Mouse (Mus musculus): Measurements from ENCODE around the gene Cog4. TPM values are rescaled to one million over a fixed set of nuclear protein-coding genes. Genes with fewer than 3 reads are reported as not detected.
"Not testable (repeated sequence)": the region's sequence is repeated elsewhere in the genome, so short reads cannot be mapped to it uniquely, and the experiment has no call there.

The Cog4 gene
- polyA plus RNA-seq, 1 experiment from 2014 or later, result 83.8 TPM

GRCm38 (mm10) chr8:110842012-110842574 is 4.3 kb upstream of the Cog4 start:
- H3K4me2 ChIP-seq, result no peak overlapping the region

GRCm38 (mm10) chr8:110843207-110843606 is 3.2 kb upstream of the Cog4 start:
- Histone ChIP-seq H3K9me3 (no peaks in the 10 kb centered on the region), H3K4me3 (no peak overlapping the region), H3K4me2 (no peak overlapping the region), H3K9ac (no peak overlapping the region), H3K4me1 (peaks cover 22% of the 10 kb centered on the region), H3K27me3 (no peaks in the 10 kb centered on the region), H3K36me3 (peaks cover 61% of the 10 kb centered on the region), H3K27ac (no peak overlapping the region)
- ATAC-seq (ENCODE audit: insufficient number of reproducible peaks, insufficient read depth, low FRiP score, low TSS enrichment, low read depth), result no peak
- 54% methylated on average over 5 of the region's 5 CpGs for WGBS

More at GRCm38 (mm10) chr8:110842012-110842574, 4.3 kb upstream of the Cog4 start:
- no peak overlapping the region for H3K9ac ChIP-seq
- H3K27me3 ChIP-seq, result no peaks in the 10 kb centered on the region
- no peak overlapping the region for H3K27ac ChIP-seq
- H3K9me3 ChIP-seq, result no peaks in the 10 kb centered on the region
- no peak for ATAC-seq (ENCODE audit: insufficient number of reproducible peaks, insufficient read depth, low FRiP score, low TSS enrichment, low read depth)
- no peak overlapping the region for H3K4me3 ChIP-seq
- H3K36me3 ChIP-seq, result peaks cover 73% of the 10 kb centered on the region
- peaks cover 14% of the 10 kb centered on the region for H3K4me1 ChIP-seq
- 96% methylated on average over 3 of the region's 3 CpGs for WGBS

- ATAC-seq (ENCODE audit: insufficient number of reproducible peaks, insufficient read depth, low FRiP score, low TSS enrichment, low read depth), result no peak
- peak overlapping the region; percentile 87 for H3K4me3 ChIP-seq
- H3K9me3 ChIP-seq, result no peaks in the 10 kb centered on the region
- H3K9ac ChIP-seq, result peak overlapping the region; percentile 52; the same call in 1 of the 2 replicates
- H3K27me3 ChIP-seq, result no peaks in the 10 kb centered on the region
- peaks cover 48% of the 10 kb centered on the region for H3K36me3 ChIP-seq
- no peak overlapping the region for H3K27ac ChIP-seq
- peaks cover 23% of the 10 kb centered on the region for H3K4me1 ChIP-seq
- 73% methylated on average over 3 of the region's 3 CpGs for WGBS
- H3K4me2 ChIP-seq, result peak overlapping the region; percentile 70
Measured at GRCm38 (mm10) chr8:110844941-110845340, 1.5 kb upstream of the Cog4 start.

GRCm38 (mm10) chr8:110845821-110846404 is 487 bp upstream of the Cog4 start:
- H3K27ac ChIP-seq, result peak overlapping the region; percentile 82
- H3K9me3 ChIP-seq, result no peaks in the 10 kb centered on the region
- peaks cover 23% of the 10 kb centered on the region for H3K4me1 ChIP-seq
- H3K36me3 ChIP-seq, result peaks cover 48% of the 10 kb centered on the region
- 5% methylated on average over 17 of the region's 17 CpGs for WGBS
- peak overlapping the region; percentile 94 for H3K9ac ChIP-seq
- H3K4me3 ChIP-seq, result peak overlapping the region; percentile 87
- peak overlapping the region; percentile 70 for H3K4me2 ChIP-seq
- no peak for ATAC-seq (ENCODE audit: insufficient number of reproducible peaks, insufficient read depth, low FRiP score, low TSS enrichment, low read depth)
- no peaks in the 10 kb centered on the region for H3K27me3 ChIP-seq

GRCm38 (mm10) chr8:110847171-110847549 is 760 bp downstream of the Cog4 start:
- Histone ChIP-seq H3K4me2 (peak overlapping the region; percentile 70), H3K4me1 (peaks cover 23% of the 10 kb centered on the region), H3K9me3 (no peaks in the 10 kb centered on the region), H3K36me3 (peaks cover 50% of the 10 kb centered on the region), H3K9ac (peak overlapping the region; percentile 87), H3K27me3 (no peaks in the 10 kb centered on the region), H3K4me3 (peak overlapping the region; percentile 87), H3K27ac (peak overlapping the region; percentile 77; the same call in 1 of the 2 replicates)
- under 1% methylated on average over 13 of the region's 13 CpGs for WGBS
- no peak for ATAC-seq (ENCODE audit: insufficient number of reproducible peaks, insufficient read depth, low FRiP score, low TSS enrichment, low read depth)

GRCm38 (mm10) chr8:110847645-110848495 is 1.5 kb downstream of the Cog4 start:
- Histone ChIP-seq H3K9ac (peak overlapping the region; percentile 87), H3K36me3 (peaks cover 50% of the 10 kb centered on the region), H3K9me3 (no peaks in the 10 kb centered on the region), H3K4me3 (peak overlapping the region; percentile 87), H3K4me2 (peak overlapping the region; percentile 70), H3K27me3 (no peaks in the 10 kb centered on the region), H3K4me1 (peaks cover 23% of the 10 kb centered on the region), H3K27ac (no peak overlapping the region)
- ATAC-seq (ENCODE audit: insufficient number of reproducible peaks, insufficient read depth, low FRiP score, low TSS enrichment, low read depth), result no peak
- WGBS, result 59% methylated on average over 14 of the region's 14 CpGs

- 97% methylated on average over 10 of the region's 10 CpGs for WGBS
- no peak overlapping the region for H3K27ac ChIP-seq
- H3K4me1 ChIP-seq, result peaks cover 9% of the 10 kb centered on the region
- ATAC-seq (ENCODE audit: insufficient number of reproducible peaks, insufficient read depth, low FRiP score, low TSS enrichment, low read depth), result no peak
- peaks cover 64% of the 10 kb centered on the region for H3K36me3 ChIP-seq
- H3K9ac ChIP-seq, result no peak overlapping the region
- no peaks in the 10 kb centered on the region for H3K27me3 ChIP-seq
- no peak overlapping the region for H3K4me2 ChIP-seq
- no peaks in the 10 kb centered on the region for H3K9me3 ChIP-seq
- H3K4me3 ChIP-seq, result no peak overlapping the region
Measured at GRCm38 (mm10) chr8:110851186-110851585, 4.8 kb downstream of the Cog4 start.

- ATAC-seq (ENCODE audit: insufficient number of reproducible peaks, insufficient read depth, low FRiP score, low TSS enrichment, low read depth); H3K9me3 ChIP-seq; H3K27me3 ChIP-seq; H3K27ac ChIP-seq; H3K4me1 ChIP-seq; H3K9ac ChIP-seq; H3K4me3 ChIP-seq; H3K4me2 ChIP-seq: not testable (repeated sequence)
- 89% methylated on average over 4 of the region's 4 CpGs for WGBS
- H3K36me3 ChIP-seq, result peaks cover 92% of the 10 kb centered on the region
Measured at GRCm38 (mm10) chr8:110856073-110856472, 9.7 kb downstream of the Cog4 start.

GRCm38 (mm10) chr8:110856760-110857461 is 10.5 kb downstream of the Cog4 start:
- no peaks in the 10 kb centered on the region for H3K9me3 ChIP-seq
- no peak overlapping the region for H3K4me2 ChIP-seq
- no peak overlapping the region for H3K4me3 ChIP-seq
- ATAC-seq (ENCODE audit: insufficient number of reproducible peaks, insufficient read depth, low FRiP score, low TSS enrichment, low read depth), result no peak
- no peaks in the 10 kb centered on the region for H3K27me3 ChIP-seq
- no peaks in the 10 kb centered on the region for H3K4me1 ChIP-seq
- WGBS, result 87% methylated on average over 5 of the region's 5 CpGs
- peaks cover 89% of the 10 kb centered on the region for H3K36me3 ChIP-seq
- H3K27ac ChIP-seq, result no peak overlapping the region
- H3K9ac ChIP-seq, result no peak overlapping the region

- Histone ChIP-seq H3K36me3 (peaks cover 89% of the 10 kb centered on the region), H3K27ac (no peak overlapping the region), H3K4me2 (no peak overlapping the region), H3K4me1 (no peaks in the 10 kb centered on the region), H3K4me3 (no peak overlapping the region), H3K27me3 (no peaks in the 10 kb centered on the region), H3K9me3 (no peaks in the 10 kb centered on the region), H3K9ac (no peak overlapping the region)
- ATAC-seq (ENCODE audit: insufficient number of reproducible peaks, insufficient read depth, low FRiP score, low TSS enrichment, low read depth), result no peak
- 78% methylated on average over 7 of the region's 7 CpGs for WGBS
Measured at GRCm38 (mm10) chr8:110859651-110860501, 13.5 kb downstream of the Cog4 start.

Measured in embryonic facial prominence, embryonic 13.5 days (tissue).